Mouse (Mus musculus): ENCODE data around the gene Arhgef25.
"Not testable (repeated sequence)": the region's sequence is repeated elsewhere in the genome, so short reads cannot be mapped to it uniquely, and the experiment has no call there.

- TF ChIP-seq POLR2A (IDR thresholded peaks at IDR 0.05; ENCODE audit: low read depth, low read length); CTCF (IDR thresholded peaks at IDR 0.05; ENCODE audit: extremely low read depth, insufficient read depth, insufficient read length, insufficient replicate concordance): not testable (repeated sequence)
Observed at GRCm38 (mm10) chr10:127152556-127152955, 37.3 kb downstream of the Arhgef25 start.

Measured in spleen, adult 2 months (tissue).